Mouse (Mus musculus) gastrocnemius, adult 8-10 months (tissue): ENCODE data around the gene Tnfaip2. TPM values are rescaled to one million over a fixed set of nuclear protein-coding genes. Genes with fewer than 3 reads are reported as not detected.

ENCODE experiments used
- DNase-seq, 2 experiments: peaks; one replicate each; pipeline ENCODE4 v3.0.0; 2022; ENCODE audit warnings: low spot score in 2 of 2
- total RNA-seq, 4 experiments: library from RNA; stranded (reverse); gene quantifications; 2 replicates each; pipeline ENCODE4 v1.2.4; 2022

Gene Tnfaip2
- 10 to 100 TPM; 17.0 to 41.0 (median 32.6) TPM for total RNA-seq

DNA sequence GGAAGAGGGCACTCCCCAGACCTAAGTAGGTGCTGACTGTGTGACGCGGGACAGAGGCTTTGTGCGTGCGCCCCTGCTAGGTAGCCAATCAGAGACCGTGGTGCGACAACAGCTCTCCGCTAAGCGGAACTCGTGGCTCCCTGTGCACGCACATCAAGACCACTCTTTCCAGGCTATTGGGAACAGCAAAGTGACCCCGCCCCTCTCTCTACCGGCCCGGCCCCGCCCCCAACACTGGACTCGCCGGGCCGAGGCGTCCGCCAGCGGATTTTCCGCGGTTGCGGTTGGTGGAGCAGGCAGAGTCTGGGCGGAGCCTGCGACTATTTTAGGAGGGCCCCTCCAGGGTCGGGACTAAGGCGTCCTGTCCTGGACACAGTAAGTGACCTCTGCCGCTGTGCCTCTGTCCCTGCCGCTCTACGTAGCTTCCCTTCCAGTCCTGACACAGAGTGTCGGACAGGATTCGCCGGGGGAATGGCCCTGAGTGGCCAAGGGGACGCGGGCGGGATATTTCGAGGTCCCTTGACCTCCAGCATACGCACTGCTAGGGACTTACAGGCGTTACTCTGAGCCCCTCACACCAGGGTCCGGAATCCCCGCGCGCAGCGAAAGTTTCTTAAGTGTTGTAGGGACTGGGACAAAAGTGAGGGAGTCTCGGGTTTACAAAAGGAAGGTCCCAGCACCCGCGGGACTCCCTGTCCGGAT is at the start of gene Tnfaip2:
Tnfaip2 (plus strand) TSS at position 161 of the 702 bp plus-strand sequence.
- peak; percentile 78 to 84 for DNase-seq

GRCm38 (mm10) chr12:111394008-111394407 is 48.3 kb upstream of the Tnfaip2 start:
- DNase-seq = no peak

- DNase-seq = no peak
Observed at GRCm38 (mm10) chr12:111396997-111397396, 45.3 kb upstream of the Tnfaip2 start.

DNA sequence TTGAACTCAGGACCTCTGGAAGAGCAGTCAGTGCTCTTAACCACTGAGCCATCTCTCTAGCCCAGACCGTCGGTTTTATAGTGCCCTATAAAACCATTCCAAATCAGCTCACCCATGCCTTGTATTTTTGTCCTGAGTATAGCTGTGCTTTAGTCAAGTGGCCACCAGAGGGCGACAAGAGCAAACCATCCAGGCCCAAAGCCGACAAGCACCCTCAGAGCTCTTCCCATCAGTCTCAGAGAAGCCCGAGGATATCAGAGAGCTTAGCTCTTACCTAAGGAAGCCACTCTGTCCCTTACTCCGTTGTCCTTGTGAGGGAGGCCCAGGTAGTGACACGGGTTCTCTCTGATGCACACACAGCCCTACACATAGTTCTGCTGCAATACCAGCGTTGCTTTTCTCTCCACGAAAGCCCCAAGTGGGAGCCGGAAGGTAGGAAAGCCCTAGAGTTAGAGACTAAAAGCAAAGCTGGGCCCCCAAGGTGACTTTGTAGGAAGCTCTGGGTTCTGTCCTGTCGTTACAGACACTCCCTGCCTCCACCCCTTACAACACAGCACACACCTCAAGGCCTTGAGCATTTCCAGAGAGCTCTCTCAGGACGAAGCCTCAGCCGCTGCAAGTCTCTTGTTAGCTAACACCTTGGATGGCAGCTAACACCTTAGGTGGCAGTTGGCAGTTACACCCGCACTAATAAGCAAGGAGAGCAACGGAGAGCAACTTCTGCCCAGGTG is 40.6 kb upstream of the Tnfaip2 start:
- peak; percentile 49 to 63 for DNase-seq

DNA sequence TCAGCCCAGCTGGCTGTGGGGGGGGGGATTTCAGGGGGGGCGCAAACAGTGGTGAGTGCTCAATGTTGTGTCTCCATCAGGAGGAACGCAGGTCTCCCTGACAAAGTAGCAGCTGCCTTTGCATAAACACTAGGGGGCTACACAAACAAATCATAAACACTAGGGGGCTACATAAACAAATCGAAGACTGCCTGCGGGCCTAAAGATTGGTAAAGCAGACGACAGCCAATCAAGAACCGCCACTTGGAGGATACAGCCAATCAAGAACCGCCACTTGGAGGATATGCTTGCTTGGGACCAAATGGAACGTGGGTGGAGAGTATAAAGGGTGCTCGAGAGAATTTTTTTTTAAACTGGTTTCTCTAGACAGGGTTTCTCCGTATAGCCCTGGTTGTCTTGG is 37.4 kb upstream of the Tnfaip2 start:
- no peak for DNase-seq

GRCm38 (mm10) chr12:111406622-111407021 is 35.6 kb upstream of the Tnfaip2 start, which contains the start of gene Lbhd2:
Gene Lbhd2 (plus strand): TSS chr12:111406809.
- DNase-seq = no peak

DNA sequence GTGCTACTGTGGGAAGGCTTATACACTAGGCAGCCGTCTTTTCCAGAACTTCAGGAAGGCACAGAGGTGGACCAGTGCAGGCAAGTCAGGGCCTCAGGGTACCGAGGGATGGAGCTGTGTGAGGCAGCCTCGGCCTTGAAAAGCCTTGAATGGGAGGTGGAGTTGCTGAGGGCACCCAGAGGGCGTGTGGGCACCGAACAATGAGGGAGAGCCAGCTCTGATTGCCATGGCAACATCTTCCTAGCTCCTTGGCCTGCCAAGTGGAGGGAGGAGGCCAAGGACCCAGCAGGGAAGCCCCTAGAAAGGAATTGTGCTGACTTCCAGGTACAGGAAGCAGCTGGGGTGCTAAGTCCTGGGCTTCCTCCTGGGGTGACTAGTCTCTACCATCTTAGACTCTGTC is 32.7 kb upstream of the Tnfaip2 start:
- no peak for DNase-seq

DNA sequence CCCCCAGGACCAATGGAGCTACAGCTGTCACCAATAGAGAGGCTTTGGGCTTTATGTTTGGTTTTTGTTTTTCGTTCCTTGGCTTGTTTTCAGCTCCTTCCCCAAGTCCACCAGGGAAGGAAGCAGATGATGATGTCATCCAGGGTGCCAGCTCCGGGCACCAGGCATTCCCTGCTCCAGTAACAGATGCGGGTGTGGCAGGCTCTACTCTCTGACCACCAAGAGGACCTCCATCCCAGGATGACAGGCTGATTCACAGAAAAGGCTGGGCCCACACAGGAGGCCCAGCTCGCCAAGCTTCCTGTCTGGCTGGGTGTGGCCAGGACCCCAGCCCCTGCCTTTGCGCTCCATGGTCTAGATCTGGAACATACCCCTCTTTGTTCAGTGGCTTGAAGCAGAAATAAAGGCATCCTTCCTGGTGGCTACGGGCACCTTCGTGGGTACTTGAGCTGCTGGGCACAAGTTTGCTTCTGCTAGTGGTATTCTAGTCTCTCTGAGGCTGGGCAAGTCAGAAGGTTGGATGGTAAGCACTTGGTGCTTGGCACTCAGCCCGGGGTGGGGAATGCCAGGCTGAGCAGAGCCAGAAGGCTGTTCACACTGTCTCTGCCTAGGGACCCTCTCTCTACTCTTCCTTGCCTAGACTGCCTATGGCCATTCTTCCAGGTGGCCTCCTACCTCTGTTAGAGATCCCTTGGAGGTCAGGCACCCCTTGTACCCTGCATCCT is 30.5 kb upstream of the Tnfaip2 start:
- no peak for DNase-seq

DNA sequence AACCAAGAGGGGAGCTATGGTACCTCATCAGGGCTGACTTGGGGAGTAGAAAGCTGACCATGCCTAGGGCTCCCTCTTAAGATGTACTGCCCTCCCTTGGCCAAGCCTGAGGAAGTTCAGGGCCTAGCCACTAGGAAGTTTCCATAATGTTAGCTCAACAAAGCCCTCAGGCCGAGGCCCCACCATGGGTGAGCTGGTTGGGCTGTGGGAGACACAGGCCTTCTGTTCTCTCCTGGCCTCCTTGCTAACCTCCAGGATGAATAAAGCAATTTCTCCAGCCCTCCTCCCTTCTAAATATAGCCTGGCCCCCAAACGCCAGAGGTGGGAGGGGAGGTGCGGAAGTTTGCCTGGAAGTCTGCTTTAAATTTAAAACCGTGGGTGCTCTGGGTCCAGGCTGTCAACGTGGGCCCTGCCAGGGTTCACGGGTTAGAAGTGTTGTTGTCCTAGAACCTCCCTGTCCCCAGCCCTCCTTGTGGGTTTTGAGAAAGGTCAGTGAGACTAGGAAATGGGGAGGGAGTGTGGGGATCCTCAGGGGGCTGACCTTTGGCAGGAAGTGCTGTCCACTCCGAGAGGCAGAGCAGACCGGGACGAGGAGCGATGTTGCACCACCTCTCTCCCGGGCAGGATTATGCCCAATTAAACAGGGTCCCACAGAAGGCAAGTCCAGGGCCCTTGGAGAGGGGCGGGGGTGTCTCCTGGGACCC is 29.5 kb upstream of the Tnfaip2 start:
- no peak for DNase-seq

DNA sequence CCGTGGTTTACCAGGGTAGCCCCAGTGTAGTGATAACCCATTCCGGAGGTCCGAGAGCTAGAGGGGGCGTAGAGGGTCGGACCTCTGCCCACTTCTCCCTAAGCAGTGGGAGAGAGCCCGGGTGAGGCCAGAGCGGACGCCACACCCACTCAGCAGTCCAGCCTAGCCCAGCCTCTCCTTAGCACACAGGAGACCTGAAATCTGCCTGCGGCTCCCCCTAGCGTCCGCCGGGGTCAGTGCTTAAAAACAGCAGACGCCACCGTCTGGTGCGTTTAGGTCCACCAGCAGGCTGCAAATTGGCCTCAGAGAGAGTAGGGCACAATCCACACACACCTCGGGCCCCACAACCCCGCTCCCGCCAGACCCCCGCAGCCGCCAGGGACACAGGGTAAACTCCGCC is 29.0 kb upstream of the Tnfaip2 start:
- peak; percentile 83 to 87 for DNase-seq

- DNase-seq = no peak
Observed at GRCm38 (mm10) chr12:111416921-111417779, 25.1 kb upstream of the Tnfaip2 start, which contains the start of gene Exoc3l4. Gene Exoc3l4 (plus strand): TSS chr12:111417017.

DNA sequence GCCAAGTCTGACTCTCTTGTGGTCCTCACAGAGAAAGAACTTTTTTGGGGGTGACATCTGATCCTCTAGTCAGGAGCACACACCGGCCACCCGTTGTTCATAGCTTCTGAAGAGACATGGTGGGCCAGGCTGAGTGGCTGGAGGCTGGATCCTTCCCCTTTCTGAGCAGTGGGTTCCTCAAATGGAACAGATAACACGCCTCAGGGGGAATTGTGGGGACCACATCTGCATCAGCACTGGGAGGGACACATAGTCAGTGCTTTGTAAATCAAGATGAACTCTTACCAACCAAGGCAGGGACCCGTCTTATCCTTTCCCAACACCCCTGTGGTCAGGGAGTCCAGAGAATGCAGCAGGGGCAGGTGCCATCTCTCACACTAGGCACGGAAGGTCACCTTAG is 22.4 kb upstream of the Tnfaip2 start:
- no peak for DNase-seq

GRCm38 (mm10) chr12:111420946-111421709 is 21.1 kb upstream of the Tnfaip2 start:
- no peak for DNase-seq

DNA sequence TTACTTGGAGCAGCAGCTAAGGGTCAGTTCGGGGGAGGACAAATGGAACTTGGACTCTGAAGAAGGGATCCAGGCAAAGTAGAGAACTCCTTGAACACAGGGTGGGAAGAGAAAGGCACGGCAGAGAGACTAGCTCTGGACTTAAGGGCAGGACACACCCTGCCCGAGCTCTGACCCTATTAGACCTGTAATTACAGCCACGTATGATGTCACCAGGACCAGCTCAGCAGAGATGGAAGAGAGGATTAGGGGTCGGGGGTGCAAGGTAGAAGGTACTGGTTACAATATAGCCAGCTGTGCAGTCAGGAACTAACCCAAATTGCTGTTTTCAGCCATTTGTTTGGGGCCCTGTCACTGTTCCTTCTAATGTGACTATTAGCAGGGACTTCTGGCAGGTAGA is 19.4 kb upstream of the Tnfaip2 start:
- DNase-seq = no peak

- DNase-seq = no peak
Observed at GRCm38 (mm10) chr12:111423570-111424129, 18.6 kb upstream of the Tnfaip2 start.

DNA sequence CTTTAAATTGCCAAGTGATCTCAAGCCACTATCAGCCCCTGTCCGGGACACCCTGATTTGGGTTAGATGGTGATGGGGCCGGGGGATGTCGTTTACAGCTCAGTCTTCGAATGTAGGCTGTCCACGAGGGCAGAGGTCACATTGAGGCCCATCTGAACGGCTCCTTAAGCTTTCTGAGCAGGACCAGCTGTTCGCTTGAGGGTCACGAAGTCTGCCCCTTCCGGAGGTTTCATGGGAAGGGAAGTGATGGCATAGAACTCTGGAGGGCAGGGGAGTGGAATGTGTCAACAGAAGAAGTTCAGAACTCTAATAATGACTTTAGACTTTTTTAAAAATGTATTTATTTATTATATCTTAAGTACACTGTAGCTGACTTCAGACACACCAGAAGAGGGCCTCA is 17.7 kb upstream of the Tnfaip2 start:
- no peak for DNase-seq

DNA sequence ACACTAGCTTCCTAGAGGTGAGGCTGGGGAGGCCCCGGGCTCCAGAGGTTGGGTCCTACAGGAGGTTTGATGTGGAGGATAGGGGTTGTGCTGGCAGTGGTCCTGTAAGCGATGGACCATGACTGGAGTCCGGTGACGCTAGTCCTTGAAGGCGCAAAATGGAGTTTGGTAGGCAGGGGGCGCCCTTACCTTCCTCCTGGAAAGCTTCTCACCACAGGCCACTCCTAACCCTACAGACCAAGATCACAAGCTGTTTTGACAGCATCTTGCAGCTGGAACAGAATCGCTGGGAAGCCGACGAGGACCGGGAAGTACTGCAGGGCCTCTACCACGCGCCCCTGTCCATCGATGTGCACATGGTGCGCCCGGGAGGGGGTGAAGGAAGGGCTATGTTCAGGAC is 17.0 kb upstream of the Tnfaip2 start:
- peak; percentile 82 to 87 for DNase-seq

- peak; percentile 88 to 90 for DNase-seq
Observed at GRCm38 (mm10) chr12:111425789-111426460, 16.3 kb upstream of the Tnfaip2 start.
